Mouse (Mus musculus) neural tube, embryonic 14.5 days (tissue): Measurements from ENCODE around the gene Plekhm3. TPM values are rescaled to one million over a fixed set of nuclear protein-coding genes. Genes with fewer than 3 reads are reported as not detected.

Experiments
- ATAC-seq: fragments of 200-750 bp; cut with Nextera tagmentation; 2 replicates; pipeline ENCODE4 v1.8.0; 2017; ENCODE audit warnings: low read depth, mild to moderate bottlenecking, moderate TSS enrichment, moderate library complexity
- H3K27ac ChIP-seq: fragments of 300-500 bp; sonication (generic); 2 replicates; pipeline ENCODE4 v1.5.1; 2014; ENCODE audit warnings: low read depth, mild to moderate bottlenecking, control low read depth, low read length, moderate library complexity, mixed read lengths
- H3K27me3 ChIP-seq: fragments of 300-500 bp; sonication (generic); 2 replicates; pipeline ENCODE4 v1.6.1; 2014; ENCODE audit warnings: low read length; ENCODE audit not compliant: control insufficient read depth, insufficient read depth
- H3K36me3 ChIP-seq: fragments of 300-500 bp; sonication (generic); 2 replicates; pipeline ENCODE4 v1.6.1; 2014; ENCODE audit warnings: low read length, mixed read lengths; ENCODE audit not compliant: control insufficient read depth, insufficient read depth
- H3K4me1 ChIP-seq: fragments of 300-500 bp; sonication (generic); 2 replicates; pipeline ENCODE4 v1.6.1; 2014; ENCODE audit warnings: low read length; ENCODE audit not compliant: control insufficient read depth, insufficient read depth
- H3K4me2 ChIP-seq: fragments of 300-500 bp; sonication (generic); 2 replicates; pipeline ENCODE4 v1.6.1; 2014; ENCODE audit warnings: mild to moderate bottlenecking, low read depth, low read length, control low read depth
- H3K4me3 ChIP-seq: fragments of 300-500 bp; sonication (generic); 2 replicates; pipeline ENCODE4 v1.5.1; 2014; ENCODE audit warnings: low read depth, low read length, control low read depth, mixed read lengths
- H3K9ac ChIP-seq: fragments of 300-500 bp; sonication (generic); replicated peaks from 2 replicates; pipeline ENCODE4 v1.6.1; 2014; ENCODE audit warnings: low read depth, mild to moderate bottlenecking, control low read depth, low read length, mixed read lengths
- H3K9me3 ChIP-seq: fragments of 300-500 bp; sonication (generic); 2 replicates; pipeline ENCODE4 v1.6.1; 2016; ENCODE audit warnings: low read length; ENCODE audit not compliant: control insufficient read depth
- WGBS: fragments of 180-500 bp; shearing (Covaris S2); extraction: QIAGEN DNeasy Blood & Tissue Kit; methylation state at CpG from one replicate; pipeline ENCODE4 v1.1.7; 2014; 5-methylcytosine and 5-hydroxymethylcytosine counted together
- polyA plus RNA-seq: library from polyadenylated mRNA; unstranded; fragments of >200 nt; fragmentation: Nextera tagmentation; extraction: Ambion mirVana; gene quantifications from 2 replicates; pipeline ENCODE4 v1.2.1, GENCODE M21; 2014

The Plekhm3 gene
- polyA plus RNA-seq = 13.9 and 15.6 TPM in 2 replicates

DNA sequence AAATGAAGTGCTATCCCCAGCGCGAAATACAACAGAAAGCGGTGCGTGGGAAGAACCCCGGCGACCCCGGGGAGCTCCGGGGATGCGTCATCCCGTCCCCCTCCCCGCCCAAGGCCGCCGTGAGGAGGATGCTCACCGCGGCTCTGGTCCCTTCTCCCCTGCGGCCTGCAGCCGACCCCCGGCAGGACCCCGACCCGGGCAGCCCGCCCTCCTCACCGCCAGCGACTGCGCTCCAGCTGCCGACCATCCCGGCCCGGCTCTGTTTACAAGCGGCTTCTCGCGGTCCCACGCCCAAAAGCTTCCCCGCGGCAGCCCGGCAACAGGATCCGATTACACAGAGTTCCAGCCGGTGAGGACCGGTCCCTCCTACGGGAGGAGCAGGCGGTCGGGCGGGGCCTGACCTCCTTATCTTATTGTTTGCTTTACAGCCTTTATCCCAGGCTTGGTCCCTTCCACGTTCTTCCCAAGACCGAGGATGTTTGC, at the start of gene Plekhm3:
Gene Plekhm3 (minus strand): TSS at position 346 of the 483 bp plus-strand sequence.
- peak; percentile 97 for ATAC-seq
- H3K27ac ChIP-seq = peak within 1 kb of the TSS; percentile 78
- 1% methylated on average over 41 of the region's 43 CpGs for WGBS
- no peaks in the 10 kb centered on the region for H3K9me3 ChIP-seq
- no peaks in the 10 kb centered on the region for H3K36me3 ChIP-seq
- H3K9ac ChIP-seq = peak within 1 kb of the TSS; percentile 81
- H3K4me2 ChIP-seq = peak within 1 kb of the TSS; percentile 64
- H3K27me3 ChIP-seq = no peaks in the 10 kb centered on the region
- H3K4me1 ChIP-seq = no peaks in the 10 kb centered on the region
- peak within 1 kb of the TSS; percentile 72 for H3K4me3 ChIP-seq

DNA sequence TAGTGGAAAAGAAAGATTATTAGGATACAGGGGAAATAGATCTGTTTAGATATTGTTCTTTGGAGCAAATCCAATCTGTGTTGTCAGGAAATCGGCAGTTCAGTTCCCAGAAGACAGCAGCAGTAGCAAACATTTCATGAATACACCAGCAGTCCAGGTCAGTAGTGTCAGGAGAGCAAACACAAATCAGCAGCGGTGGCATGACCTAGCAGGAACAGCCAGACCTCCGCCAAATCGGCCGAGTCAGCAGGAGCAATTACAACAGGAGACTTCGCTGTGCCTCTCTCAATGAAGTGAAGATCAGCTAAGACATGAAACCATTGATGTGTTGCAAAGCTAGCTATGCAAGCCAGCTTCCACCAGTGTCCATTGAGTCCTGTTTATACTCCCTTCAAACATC, 49.0 kb upstream of the Plekhm3 start:
- Histone ChIP-seq H3K4me2 (no peak overlapping the region), H3K4me3 (no peak overlapping the region), H3K27ac (no peak overlapping the region), H3K36me3 (no peaks in the 10 kb centered on the region), H3K27me3 (no peaks in the 10 kb centered on the region), H3K9ac (no peak overlapping the region), H3K9me3 (no peaks in the 10 kb centered on the region), H3K4me1 (no peaks in the 10 kb centered on the region)
- 86% methylated on average over 6 of the region's 6 CpGs for WGBS
- ATAC-seq = no peak

DNA sequence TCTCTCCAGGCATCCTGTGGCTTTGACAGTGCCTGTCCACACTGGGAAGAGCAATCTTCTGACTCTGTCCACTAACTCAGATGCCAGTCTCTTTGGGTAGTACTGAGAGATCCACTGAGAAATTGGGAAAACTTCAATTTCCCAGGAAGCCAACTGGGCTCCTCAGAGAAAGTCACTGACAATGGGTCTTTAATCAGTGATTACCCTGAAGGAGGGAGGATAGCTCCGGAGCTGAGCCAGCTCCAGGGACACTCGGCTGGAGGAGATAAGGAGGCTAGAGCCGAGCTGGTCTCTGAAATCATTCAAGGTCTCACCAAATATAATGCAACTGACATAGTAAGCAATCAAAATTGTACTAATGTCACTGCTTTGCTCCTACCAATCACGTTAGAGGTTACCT, 47.9 kb upstream of the Plekhm3 start:
- 90% methylated on average over 4 of the region's 4 CpGs for WGBS

DNA sequence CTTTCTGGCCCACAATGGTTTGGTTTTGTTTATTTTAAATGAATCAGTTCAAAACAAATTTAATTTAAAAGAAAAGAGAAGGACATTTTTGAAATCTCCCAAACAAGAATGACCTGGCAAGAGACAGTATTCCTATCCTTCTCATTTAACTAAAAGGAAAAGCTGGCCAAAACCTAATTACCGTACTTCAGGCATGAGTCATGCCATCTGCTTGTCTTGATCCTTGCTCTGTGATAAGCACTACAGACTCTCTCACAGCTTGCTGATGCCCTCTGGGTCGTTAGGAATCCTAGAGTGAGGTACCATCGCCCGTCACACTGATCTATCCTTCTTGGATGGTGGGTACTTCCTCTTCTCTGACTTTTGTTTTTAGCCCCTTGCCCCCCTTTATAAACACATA, 36.6 kb upstream of the Plekhm3 start:
- no peak overlapping the region for H3K27ac ChIP-seq
- H3K9ac ChIP-seq = no peak overlapping the region
- 86% methylated on average over 4 of the region's 4 CpGs for WGBS
- no peak overlapping the region for H3K4me3 ChIP-seq
- ATAC-seq = no peak
- H3K27me3 ChIP-seq = no peaks in the 10 kb centered on the region
- H3K4me1 ChIP-seq = no peaks in the 10 kb centered on the region
- H3K36me3 ChIP-seq = no peaks in the 10 kb centered on the region
- no peaks in the 10 kb centered on the region for H3K9me3 ChIP-seq
- no peak overlapping the region for H3K4me2 ChIP-seq

More for the DNA sequence above, 47.9 kb upstream of the Plekhm3 start:
- no peaks in the 10 kb centered on the region for H3K9me3 ChIP-seq
- H3K4me3 ChIP-seq = no peak overlapping the region
- no peaks in the 10 kb centered on the region for H3K27me3 ChIP-seq
- no peaks in the 10 kb centered on the region for H3K4me1 ChIP-seq
- H3K4me2 ChIP-seq = no peak overlapping the region
- H3K27ac ChIP-seq = no peak overlapping the region
- H3K36me3 ChIP-seq = no peaks in the 10 kb centered on the region
- ATAC-seq = no peak
- H3K9ac ChIP-seq = no peak overlapping the region

DNA sequence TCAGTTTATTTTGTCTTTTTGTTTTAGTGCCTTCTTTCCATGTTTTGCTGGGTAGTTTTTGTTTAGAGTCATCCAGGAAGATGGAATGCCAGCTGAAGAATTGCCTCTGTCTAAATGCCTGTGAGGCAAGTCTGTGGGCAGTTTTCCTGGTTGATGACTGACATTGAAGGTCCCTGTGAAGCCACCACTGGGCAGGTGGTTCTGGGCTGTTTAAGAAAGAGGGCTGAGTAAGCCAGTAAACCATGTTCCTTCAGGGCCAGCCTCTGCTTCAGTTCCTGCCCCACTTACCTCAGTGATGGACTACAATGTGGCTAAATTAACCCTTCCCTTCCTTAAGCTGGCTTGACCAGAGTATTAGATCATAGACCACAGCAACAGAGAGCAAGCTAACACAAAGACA, 31.6 kb upstream of the Plekhm3 start:
- Histone ChIP-seq H3K27ac (no peak overlapping the region), H3K9me3 (no peaks in the 10 kb centered on the region)

GRCm38 (mm10) chr1:64986120-64986519, 29.5 kb upstream of the Plekhm3 start:
- Histone ChIP-seq H3K4me1 (no peaks in the 10 kb centered on the region), H3K9me3 (no peaks in the 10 kb centered on the region), H3K4me2 (no peak overlapping the region), H3K27me3 (no peaks in the 10 kb centered on the region), H3K4me3 (no peak overlapping the region), H3K27ac (no peak overlapping the region), H3K9ac (no peak overlapping the region), H3K36me3 (no peaks in the 10 kb centered on the region)
- ATAC-seq = no peak
- 48% methylated on average over 7 of the region's 7 CpGs for WGBS

More for the DNA sequence above, 31.6 kb upstream of the Plekhm3 start:
- Histone ChIP-seq H3K4me2 (no peak overlapping the region), H3K36me3 (no peaks in the 10 kb centered on the region), H3K4me3 (no peak overlapping the region), H3K4me1 (no peaks in the 10 kb centered on the region), H3K9ac (no peak overlapping the region), H3K27me3 (no peaks in the 10 kb centered on the region)
- ATAC-seq = no peak

GRCm38 (mm10) chr1:64983247-64983646, 26.6 kb upstream of the Plekhm3 start:
- WGBS = 74% methylated on average over 3 of the region's 3 CpGs

GRCm38 (mm10) chr1:64978321-64978799, 21.7 kb upstream of the Plekhm3 start:
- H3K27me3 ChIP-seq = no peaks in the 10 kb centered on the region
- no peak overlapping the region for H3K27ac ChIP-seq
- H3K4me1 ChIP-seq = 0 out of 2 replicates have a peak, but pooled peaks cover 7% of the 10 kb centered on the region
- no peaks in the 10 kb centered on the region for H3K36me3 ChIP-seq
- H3K4me3 ChIP-seq = no peak overlapping the region
- H3K4me2 ChIP-seq = no peak overlapping the region
- no peaks in the 10 kb centered on the region for H3K9me3 ChIP-seq
- no peak overlapping the region for H3K9ac ChIP-seq
- peak; percentile 86 for ATAC-seq
- 67% methylated on average over 7 of the region's 7 CpGs for WGBS

More at GRCm38 (mm10) chr1:64983247-64983646, 26.6 kb upstream of the Plekhm3 start:
- Histone ChIP-seq H3K36me3 (no peaks in the 10 kb centered on the region), H3K4me3 (no peak overlapping the region), H3K27me3 (no peaks in the 10 kb centered on the region), H3K4me1 (no peaks in the 10 kb centered on the region), H3K27ac (no peak overlapping the region), H3K9me3 (no peaks in the 10 kb centered on the region), H3K9ac (no peak overlapping the region), H3K4me2 (no peak overlapping the region)
- ATAC-seq = no peak

DNA sequence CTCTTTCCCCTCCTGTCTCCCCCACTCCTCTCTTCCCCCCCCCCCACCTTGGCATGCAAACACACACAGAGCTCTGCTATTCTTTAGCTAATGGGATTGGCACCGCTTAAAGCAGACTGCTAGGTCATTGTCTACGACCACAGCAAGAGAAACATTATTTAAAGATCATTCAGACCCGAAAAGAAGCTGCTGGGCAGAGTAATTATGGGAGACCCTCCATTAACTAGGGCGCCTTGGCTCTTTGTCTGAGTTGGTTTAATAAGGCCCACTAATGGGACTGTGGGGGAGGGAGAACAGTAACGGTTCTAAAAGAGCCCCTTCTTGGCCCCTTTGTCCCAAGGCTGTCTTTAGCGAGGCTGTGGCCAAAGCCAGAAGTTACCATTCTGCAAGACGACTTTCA, 18.7 kb upstream of the Plekhm3 start:
- H3K27me3 ChIP-seq = no peaks in the 10 kb centered on the region
- no peak overlapping the region for H3K9ac ChIP-seq
- H3K4me3 ChIP-seq = no peak overlapping the region
- H3K9me3 ChIP-seq = no peaks in the 10 kb centered on the region
- no peak overlapping the region for H3K4me2 ChIP-seq
- peak; percentile 83; the same call in 1 of the 2 replicates for ATAC-seq
- H3K27ac ChIP-seq = no peak overlapping the region
- 0 out of 2 replicates have a peak, but pooled peaks cover 7% of the 10 kb centered on the region for H3K4me1 ChIP-seq
- H3K36me3 ChIP-seq = no peaks in the 10 kb centered on the region
- 8% methylated on average over 7 of the region's 7 CpGs for WGBS
